Mouse (Mus musculus) liver, postnatal 0 days (tissue): ENCODE results near the gene Snx1. TPM values are rescaled to one million over a fixed set of nuclear protein-coding genes. Genes with fewer than 3 reads are reported as not detected.

ENCODE experiments used
- ATAC-seq: fragments of 200-750 bp; cut with Nextera tagmentation; 2 replicates; pipeline ENCODE4 v1.8.0; 2017; ENCODE audit warnings: mild to moderate bottlenecking, moderate library complexity
- DNase-seq: peaks from one replicate; pipeline ENCODE4 v3.0.0-alpha.2; 2016
- H3K27ac ChIP-seq: fragments of 300-500 bp; sonication (generic); 2 replicates; pipeline ENCODE4 v1.5.1; 2014; ENCODE audit warnings: antibody characterized with exemption, moderate library complexity, mild to moderate bottlenecking, low read depth
- H3K27me3 ChIP-seq: fragments of 300-500 bp; sonication (generic); 2 replicates; pipeline ENCODE4 v1.6.1; 2014; ENCODE audit warnings: low read length, control low read depth, mixed read lengths; ENCODE audit not compliant: insufficient read depth
- H3K36me3 ChIP-seq: fragments of 300-500 bp; sonication (generic); replicated peaks from 2 replicates; pipeline ENCODE4 v1.6.1; 2014; ENCODE audit warnings: mild to moderate bottlenecking, control low read depth, low read length, moderate library complexity, mixed read lengths; ENCODE audit not compliant: insufficient read depth
- H3K4me1 ChIP-seq: fragments of 300-500 bp; sonication (generic); 2 replicates; pipeline ENCODE4 v1.6.1; 2014; ENCODE audit warnings: antibody characterized with exemption, mild to moderate bottlenecking, control low read depth; ENCODE audit not compliant: insufficient read depth
- H3K4me2 ChIP-seq: fragments of 300-500 bp; sonication (generic); 2 replicates; pipeline ENCODE4 v1.6.1; 2014; ENCODE audit warnings: low read depth, mild to moderate bottlenecking, low read length, moderate library complexity, mixed read lengths
- H3K4me3 ChIP-seq: fragments of 300-500 bp; sonication (generic); 2 replicates; pipeline ENCODE4 v1.5.1; 2014; ENCODE audit warnings: low read depth, low read length
- H3K9ac ChIP-seq: fragments of 300-500 bp; sonication (generic); replicated peaks from 2 replicates; pipeline ENCODE4 v1.6.1; 2014; ENCODE audit warnings: mild to moderate bottlenecking, moderate library complexity
- H3K9me3 ChIP-seq: fragments of 300-500 bp; sonication (generic); 2 replicates; pipeline ENCODE4 v1.6.1; 2016; ENCODE audit warnings: mild to moderate bottlenecking, control low read depth, low read length, mixed read lengths
- CTCF ChIP-seq: sonication (generic); IDR thresholded peaks from 2 replicates; pipeline ENCODE4 v1.5.1; 2016; ENCODE audit warnings: antibody characterized with exemption, low read depth
- EP300 ChIP-seq: IDR thresholded peaks from 2 replicates; pipeline ENCODE4 v1.6.1; 2016; ENCODE audit warnings: antibody characterized with exemption, low read depth, mild to moderate bottlenecking
- WGBS: fragments of 180-500 bp; shearing (Covaris S2); extraction: QIAGEN DNeasy Blood & Tissue Kit; methylation state at CpG from one replicate; pipeline ENCODE4 v1.1.7; 2014; ENCODE audit not compliant: insufficient replicate concordance; 5-methylcytosine and 5-hydroxymethylcytosine counted together
- polyA plus RNA-seq: library from polyadenylated mRNA; unstranded; fragments of >200 nt; fragmentation: Nextera tagmentation; extraction: Ambion mirVana; gene quantifications from 2 replicates; pipeline ENCODE4 v1.2.1, GENCODE M21; 2015

The Snx1 gene
- polyA plus RNA-seq, 1 experiment from 2014 or later, result 34.5 TPM

- TF ChIP-seq EP300 (no peak), CTCF (no peak)
- DNase-seq (no peak), ATAC-seq (no peak)
- Histone ChIP-seq H3K27me3 (no peaks in the 10 kb centered on the region), H3K4me2 (no peak overlapping the region), H3K36me3 (peaks cover 78% of the 10 kb centered on the region), H3K4me1 (no peaks in the 10 kb centered on the region), H3K9me3 (no peaks in the 10 kb centered on the region), H3K9ac (no peak overlapping the region), H3K4me3 (no peak overlapping the region), H3K27ac (no peak overlapping the region)
- WGBS, result 85% methylated on average over 6 of the region's 6 CpGs
Measured at GRCm38 (mm10) chr9:66102668-66103067, 23.7 kb downstream of the Snx1 start.

GRCm38 (mm10) chr9:66101577-66101976 lies 24.8 kb downstream of the Snx1 start:
- no peak overlapping the region for H3K4me2 ChIP-seq
- DNase-seq (no peak), ATAC-seq (no peak)
- no peaks in the 10 kb centered on the region for H3K27me3 ChIP-seq
- no peaks in the 10 kb centered on the region for H3K9me3 ChIP-seq
- H3K27ac ChIP-seq, result no peak overlapping the region
- peaks cover 82% of the 10 kb centered on the region for H3K36me3 ChIP-seq
- 86% methylated on average over 8 of the region's 8 CpGs for WGBS
- H3K4me3 ChIP-seq, result no peak overlapping the region
- TF ChIP-seq CTCF, result no peak
- no peaks in the 10 kb centered on the region for H3K4me1 ChIP-seq
- no peak overlapping the region for H3K9ac ChIP-seq

DNA sequence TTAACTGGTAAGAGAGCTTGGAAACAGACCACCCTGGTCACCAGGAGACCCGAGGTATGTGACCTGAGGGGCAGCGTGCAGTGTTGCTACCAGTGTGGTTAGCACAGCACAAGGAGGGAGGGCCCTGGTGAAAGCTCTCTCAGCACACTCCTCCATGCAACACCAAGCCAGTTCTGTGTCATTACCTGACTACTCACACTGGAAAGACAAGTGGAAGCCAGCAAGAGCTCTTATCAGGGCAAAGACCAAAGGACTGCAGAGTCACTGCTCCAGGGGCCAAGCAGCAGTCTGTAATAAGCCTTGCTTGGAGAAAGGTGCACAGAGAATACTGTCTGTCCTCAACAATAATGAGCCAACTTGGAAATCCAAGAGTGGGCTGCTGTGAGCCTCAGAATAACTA lies 33.7 kb downstream of the Snx1 start:
- Histone ChIP-seq H3K9ac (no peak overlapping the region), H3K4me3 (no peak overlapping the region), H3K4me2 (no peak overlapping the region), H3K9me3 (no peaks in the 10 kb centered on the region), H3K27me3 (no peaks in the 10 kb centered on the region), H3K4me1 (0 out of 2 replicates have a peak, but pooled peaks cover 2% of the 10 kb centered on the region), H3K27ac (no peak overlapping the region), H3K36me3 (peaks cover 82% of the 10 kb centered on the region)
- WGBS, result 76% methylated on average over 2 of the region's 2 CpGs
- TF ChIP-seq EP300 (no peak), CTCF (no peak)
- ATAC-seq, result no peak
- DNase-seq, result no peak

GRCm38 (mm10) chr9:66091327-66092231 lies 34.8 kb downstream of the Snx1 start:
- Histone ChIP-seq H3K9me3 (no peaks in the 10 kb centered on the region), H3K9ac (no peak overlapping the region), H3K27ac (no peak overlapping the region), H3K36me3 (peaks cover 82% of the 10 kb centered on the region), H3K4me1 (0 out of 2 replicates have a peak, but pooled peaks cover 2% of the 10 kb centered on the region), H3K27me3 (no peaks in the 10 kb centered on the region), H3K4me3 (no peak overlapping the region), H3K4me2 (no peak overlapping the region)
- TF ChIP-seq EP300 (no peak), CTCF (no peak)
- ATAC-seq (no peak), DNase-seq (no peak)
- 74% methylated on average over 6 of the region's 6 CpGs for WGBS

DNA sequence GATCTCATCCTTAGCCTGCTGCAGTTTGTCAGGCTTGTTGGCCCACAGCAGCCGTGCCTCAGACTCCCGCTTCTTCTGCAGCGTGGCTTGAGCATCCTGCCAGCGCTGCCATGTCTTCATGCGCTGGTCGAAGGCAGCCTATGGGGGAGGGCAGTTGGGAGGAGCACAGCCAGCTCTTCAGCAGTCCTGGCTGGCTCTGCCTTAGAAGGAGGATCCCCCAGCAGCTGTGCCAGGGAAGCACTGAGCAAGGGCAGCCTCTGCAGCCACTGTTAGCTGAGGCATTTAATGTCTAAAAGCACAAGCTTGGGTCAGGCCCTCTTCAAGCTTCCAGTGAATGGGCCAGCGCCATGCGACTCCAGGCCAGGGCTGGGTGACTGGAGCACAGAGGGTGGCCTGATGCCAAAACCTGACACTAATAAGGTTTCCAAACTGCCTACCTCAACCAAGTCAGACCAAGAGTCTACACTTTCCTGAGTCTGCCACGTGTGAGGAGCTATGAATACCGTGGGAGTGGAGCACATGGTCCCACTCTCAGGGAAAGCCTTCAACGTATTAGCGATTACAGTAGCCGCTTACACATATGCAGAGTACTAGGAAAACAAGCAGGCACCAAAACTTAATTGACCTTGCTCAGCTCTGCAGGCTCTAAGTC lies 35.7 kb downstream of the Snx1 start:
- no peak for ATAC-seq
- Histone ChIP-seq H3K9me3 (no peaks in the 10 kb centered on the region), H3K27ac (no peak overlapping the region), H3K27me3 (no peaks in the 10 kb centered on the region), H3K9ac (no peak overlapping the region), H3K4me2 (no peak overlapping the region), H3K36me3 (peaks cover 73% of the 10 kb centered on the region), H3K4me3 (no peak overlapping the region), H3K4me1 (0 out of 2 replicates have a peak, but pooled peaks cover 2% of the 10 kb centered on the region)
- WGBS, result 91% methylated on average over 13 of the region's 13 CpGs
- TF ChIP-seq EP300, result no peak
- no peak for TF ChIP-seq CTCF
- DNase-seq, result no peak

- no peak overlapping the region for H3K4me3 ChIP-seq
- H3K27me3 ChIP-seq, result no peaks in the 10 kb centered on the region
- ATAC-seq (peak; percentile 57; the same call in 1 of the 2 replicates), DNase-seq (peak; percentile 71)
- H3K36me3 ChIP-seq, result peaks cover 54% of the 10 kb centered on the region
- 0 out of 2 replicates have a peak, but pooled peaks cover 2% of the 10 kb centered on the region for H3K4me1 ChIP-seq
- peak; percentile 93 for TF ChIP-seq CTCF
- TF ChIP-seq EP300, result no peak
- no peaks in the 10 kb centered on the region for H3K9me3 ChIP-seq
- 50% methylated on average over 4 of the region's 4 CpGs for WGBS
- no peak overlapping the region for H3K27ac ChIP-seq
- H3K9ac ChIP-seq, result no peak overlapping the region
- no peak overlapping the region for H3K4me2 ChIP-seq
Measured at GRCm38 (mm10) chr9:66088411-66088810, 38.0 kb downstream of the Snx1 start.
